Mouse (Mus musculus) bone marrow macrophage, adult 2 months (primary cell): ENCODE measurements around the gene Traf7. TPM values are rescaled to one million over a fixed set of nuclear protein-coding genes. Genes with fewer than 3 reads are reported as not detected.
A peak's percentile ranks its signal among the peaks of the same experiment; 100 is the strongest.

Source experiments
- H3K27ac ChIP-seq: 2 replicates; pipeline ENCODE4 v1.5.1; 2012; ENCODE audit warnings: low read depth, low read length; ENCODE audit not compliant: insufficient read depth
- H3K4me1 ChIP-seq: 2 replicates; pipeline ENCODE4 v1.6.1; 2012; ENCODE audit warnings: low read length; ENCODE audit not compliant: control insufficient read depth, insufficient read depth
- H3K4me3 ChIP-seq: 2 replicates; pipeline ENCODE4 v1.5.1; 2012; ENCODE audit warnings: mild to moderate bottlenecking, low read length, moderate library complexity; ENCODE audit not compliant: insufficient read depth
- CTCF ChIP-seq: IDR thresholded peaks from 2 replicates; pipeline ENCODE4 v1.5.1; 2012; ENCODE audit warnings: low read depth, mild to moderate bottlenecking, low read length, moderate library complexity
- POLR2A ChIP-seq: IDR thresholded peaks from 2 replicates; pipeline ENCODE4 v1.6.1; 2012; ENCODE audit warnings: mild to moderate bottlenecking, low read depth, low read length, borderline replicate concordance
- polyA plus RNA-seq: library from polyadenylated mRNA; stranded (reverse); fragments of >200 nt; gene quantifications from 2 replicates; pipeline ENCODE4 v1.2.4, GENCODE M21; 2012; ENCODE audit not compliant: missing spikeins, insufficient read depth, insufficient read length

Gene Traf7
- polyA plus RNA-seq, 1 experiment = 102 TPM

GRCm38 (mm10) chr17:24480201-24480826, 47.4 kb downstream of the Traf7 start:
- Histone ChIP-seq H3K4me3 (no peak overlapping the region), H3K4me1 (peaks cover 19% of the 10 kb centered on the region), H3K27ac (peak overlapping the region; percentile 54)
- TF ChIP-seq CTCF (no peak), POLR2A (no peak)

DNA sequence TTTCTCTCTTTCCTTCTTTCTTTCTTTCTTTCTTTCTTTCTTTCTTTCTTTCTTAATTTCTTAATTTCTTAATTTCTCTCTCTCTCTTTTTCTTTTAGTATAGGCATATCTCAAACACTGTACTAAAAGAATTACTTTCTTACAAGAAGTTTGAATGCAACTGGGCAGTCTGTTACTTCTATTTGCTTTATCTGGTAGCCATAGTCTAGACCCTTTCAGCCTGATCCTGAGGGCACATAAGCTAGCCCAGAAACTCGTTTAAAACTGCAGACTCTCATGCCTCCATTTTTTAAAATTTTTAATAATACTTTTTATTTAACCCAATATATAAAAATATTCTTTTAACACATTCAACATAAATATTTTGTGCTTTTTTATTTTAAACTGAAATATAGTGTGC, 48.3 kb downstream of the Traf7 start:
- Histone ChIP-seq H3K27ac (peak overlapping the region; percentile 39; the same call in 1 of the 2 replicates), H3K4me3 (no peak overlapping the region), H3K4me1 (peaks cover 19% of the 10 kb centered on the region)
- TF ChIP-seq CTCF (no peak), POLR2A (no peak)

GRCm38 (mm10) chr17:24478663-24479380, 48.9 kb downstream of the Traf7 start, which contains the start of gene Mlst8:
Gene Mlst8, minus strand, starts transcription at chr17:24479078.
- Histone ChIP-seq H3K27ac (peak within 1 kb of the TSS; percentile 78), H3K4me1 (peaks cover 19% of the 10 kb centered on the region)
- TF ChIP-seq POLR2A (no peak), CTCF (peak; percentile 35)

DNA sequence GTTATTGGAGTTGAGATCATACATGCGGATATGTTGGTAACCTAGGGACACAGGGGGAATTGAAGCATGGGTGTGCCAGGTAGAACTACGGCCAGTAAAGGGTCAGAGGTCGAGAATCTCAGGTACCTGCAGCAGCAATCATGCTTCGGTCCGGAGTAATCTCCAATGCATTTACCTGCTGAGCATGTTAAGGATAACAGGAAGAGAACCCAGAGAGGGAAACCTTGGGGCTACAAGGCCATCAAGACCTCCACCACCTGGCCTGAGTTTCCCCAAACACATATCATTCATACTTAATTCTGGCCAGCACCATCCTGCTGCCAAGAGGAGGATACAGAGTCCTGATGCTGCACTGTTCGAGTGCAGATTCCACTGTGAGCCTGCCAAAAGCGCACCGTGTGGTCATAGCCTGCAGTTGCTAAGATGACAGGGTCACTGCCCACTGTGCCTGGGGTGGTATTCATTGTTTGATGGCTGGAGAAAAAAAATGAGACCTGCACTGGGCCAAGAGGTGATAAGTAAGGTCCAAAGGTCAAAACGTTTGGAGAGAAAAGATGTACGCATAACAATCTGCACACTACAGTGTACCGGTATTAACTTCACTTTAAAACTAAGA, 49.6 kb downstream of the Traf7 start:
- Histone ChIP-seq H3K4me1 (peaks cover 19% of the 10 kb centered on the region), H3K27ac (no peak overlapping the region), H3K4me3 (peak overlapping the region; percentile 100)
- TF ChIP-seq CTCF (no peak), POLR2A (no peak)

More at GRCm38 (mm10) chr17:24478663-24479380, 48.9 kb downstream of the Traf7 start, which contains the start of gene Mlst8:
- peak within 1 kb of the TSS; percentile 100 for H3K4me3 ChIP-seq

DNA sequence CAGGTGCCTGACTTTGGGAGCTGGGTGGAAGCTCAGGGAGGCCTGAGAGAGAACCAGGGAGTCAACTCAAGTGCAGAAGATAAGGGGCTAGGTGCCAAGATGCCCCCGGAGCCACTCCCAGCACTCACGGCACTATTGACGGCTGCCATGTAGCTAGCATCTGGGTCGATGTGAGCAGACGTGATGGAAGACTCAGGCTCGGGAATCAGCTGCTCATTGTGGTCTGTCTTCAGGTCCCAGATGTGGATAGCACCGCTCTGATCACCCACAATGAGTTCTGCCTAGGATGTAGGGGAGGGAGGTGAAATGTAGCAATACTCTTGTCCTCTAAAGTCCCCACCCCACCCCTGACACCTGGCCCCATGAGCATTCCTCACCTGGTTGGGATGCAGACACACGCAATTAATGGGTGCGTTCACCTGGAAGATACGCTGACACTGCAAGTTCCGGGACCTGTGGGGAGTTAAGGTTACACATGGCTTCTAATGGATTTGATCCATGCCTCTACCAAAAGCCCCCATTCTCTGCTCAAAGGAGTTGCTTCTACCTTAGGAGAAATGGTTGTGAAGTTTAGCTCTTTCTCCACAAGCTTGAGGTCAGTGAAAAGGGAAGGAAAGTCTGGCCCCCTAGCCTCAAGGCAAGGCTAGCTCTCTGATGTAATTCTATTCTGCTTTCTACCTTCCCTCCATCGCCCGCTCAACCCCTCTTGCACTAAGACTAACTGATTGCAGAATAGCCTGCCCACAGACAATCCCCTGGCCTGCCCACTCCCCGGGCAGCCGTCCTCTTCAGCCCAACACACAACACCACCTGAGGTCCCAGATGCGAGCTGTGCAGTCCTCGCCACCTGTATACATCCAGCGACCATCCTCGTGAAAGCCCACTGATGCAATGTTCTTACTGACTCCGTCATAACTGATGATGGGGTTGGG, 50.4 kb downstream of the Traf7 start:
- Histone ChIP-seq H3K4me3 (no peak overlapping the region), H3K27ac (no peak overlapping the region), H3K4me1 (peaks cover 25% of the 10 kb centered on the region)
- no peak for TF ChIP-seq CTCF
- no peak for TF ChIP-seq POLR2A

DNA sequence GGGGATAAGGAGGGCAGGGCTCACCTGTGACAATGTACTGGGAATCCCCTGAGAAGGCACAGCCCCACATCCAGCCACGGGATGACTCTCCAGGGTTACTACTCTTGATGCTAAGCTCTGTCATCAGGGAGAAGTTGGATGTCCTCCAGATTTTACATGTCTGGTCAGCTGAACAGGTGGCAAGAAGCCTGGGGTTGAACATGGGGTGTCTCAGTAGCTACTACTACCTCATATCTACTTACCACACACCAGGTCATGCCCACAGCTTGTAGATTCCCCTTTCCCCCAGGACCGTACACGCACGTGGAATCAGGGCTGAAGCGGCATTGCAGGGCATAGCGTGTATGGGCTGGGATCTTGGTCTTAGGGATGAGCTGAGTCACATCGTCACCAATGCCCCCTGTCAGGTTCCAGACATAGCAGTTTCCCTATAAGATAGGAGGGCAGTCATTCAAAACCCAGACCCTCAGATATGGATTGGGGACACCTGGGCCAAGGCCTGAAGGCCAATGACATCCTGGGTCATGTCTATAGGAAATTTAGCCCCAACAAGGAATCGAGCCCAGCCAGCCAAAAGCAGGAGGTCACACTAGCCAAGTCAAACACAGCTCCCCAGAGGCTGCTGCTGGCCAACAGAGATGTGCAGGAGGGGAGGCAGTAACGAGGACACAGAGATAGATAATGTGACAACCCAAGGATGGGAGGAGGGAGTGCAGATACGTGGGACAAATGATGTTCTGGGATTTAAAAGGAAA, 51.5 kb downstream of the Traf7 start:
- H3K4me3 ChIP-seq = no peak overlapping the region
- H3K27ac ChIP-seq = no peak overlapping the region
- H3K4me1 ChIP-seq = peaks cover 33% of the 10 kb centered on the region
- TF ChIP-seq POLR2A (no peak), CTCF (no peak)

- Histone ChIP-seq H3K27ac (no peak overlapping the region), H3K4me1 (peaks cover 32% of the 10 kb centered on the region), H3K4me3 (no peak overlapping the region)
- TF ChIP-seq POLR2A = no peak
- no peak for TF ChIP-seq CTCF
Measured at GRCm38 (mm10) chr17:24475586-24475985, 52.2 kb downstream of the Traf7 start.

GRCm38 (mm10) chr17:24474557-24474956, 53.2 kb downstream of the Traf7 start:
- Histone ChIP-seq H3K4me3 (no peak overlapping the region), H3K4me1 (peaks cover 23% of the 10 kb centered on the region)

More at GRCm38 (mm10) chr17:24474557-24474956, 53.2 kb downstream of the Traf7 start:
- TF ChIP-seq CTCF = no peak
- TF ChIP-seq POLR2A = no peak
- H3K27ac ChIP-seq = no peak overlapping the region
